Mouse (Mus musculus) urinary bladder, adult 2 months (tissue): ENCODE measurements around the gene Gbp3. TPM values are rescaled to one million over a fixed set of nuclear protein-coding genes. Genes with fewer than 3 reads are reported as not detected.

ENCODE experiments used
- DNase-seq: peaks from one replicate; pipeline ENCODE4 v3.0.0; 2022; ENCODE audit warnings: low spot score
- polyA plus RNA-seq: library from polyadenylated mRNA; depleted of rRNA; stranded (reverse); fragments of >200 nt; gene quantifications from 2 replicates; pipeline ENCODE4 v1.2.3, GENCODE M21; 2012; rRNA removed

The Gbp3 gene
- polyA plus RNA-seq, 1 experiment = 40.3 TPM

- no peak for DNase-seq
Measured at GRCm38 (mm10) chr3:142588888-142589287, 29.1 kb downstream of the Gbp3 start.

- no peak for DNase-seq
Measured at GRCm38 (mm10) chr3:142590431-142591067, 30.7 kb downstream of the Gbp3 start.

GRCm38 (mm10) chr3:142594547-142594946 lies 34.7 kb downstream of the Gbp3 start, which contains the start of gene Gbp2b:
TSS of gene Gbp2b (plus strand) at chr3:142594847.
- no peak for DNase-seq

- DNase-seq = no peak
Measured at GRCm38 (mm10) chr3:142597923-142598322, 38.1 kb downstream of the Gbp3 start.

GRCm38 (mm10) chr3:142601675-142602074 lies 41.8 kb downstream of the Gbp3 start:
- DNase-seq = no peak

GRCm38 (mm10) chr3:142618658-142619057 lies 58.8 kb downstream of the Gbp3 start:
- DNase-seq = no peak

GRCm38 (mm10) chr3:142619606-142620005 lies 59.8 kb downstream of the Gbp3 start:
- no peak for DNase-seq

- DNase-seq = peak; percentile 24
Measured at GRCm38 (mm10) chr3:142620111-142620955, 60.5 kb downstream of the Gbp3 start, which contains the start of gene Gbp2. TSS of gene Gbp2 (plus strand) at chr3:142620602.

GRCm38 (mm10) chr3:142620956-142621562 lies 61.2 kb downstream of the Gbp3 start:
- no peak for DNase-seq

Other genes starting within 250 kb of the Gbp3 start
- 67.3 and 73.8 TPM in 2 replicates for gene Pdlim5, start 164.3 kb upstream of the Gbp3 start, polyA plus RNA-seq
- gene Gbp5, start 66.0 kb upstream of the Gbp3 start, polyA plus RNA-seq = 18.0 and 31.9 TPM in 2 replicates
- gene Gbp7, start 29.7 kb upstream of the Gbp3 start, polyA plus RNA-seq = 8.4 and 19.1 TPM in 2 replicates
- gene Gbp2b, start 34.8 kb downstream of the Gbp3 start, polyA plus RNA-seq = 0.78 and 2.7 TPM in 2 replicates
- 76.1 and 142 TPM in 2 replicates for gene Gbp2, start 60.6 kb downstream of the Gbp3 start, polyA plus RNA-seq
- 8.4 and 9.0 TPM in 2 replicates for gene Kyat3, start 141.0 kb downstream of the Gbp3 start, polyA plus RNA-seq
- 36.3 and 44.0 TPM in 2 replicates for gene Gtf2b, start 205.0 kb downstream of the Gbp3 start, polyA plus RNA-seq